Mouse (Mus musculus): ENCODE data around the gene Prkrip1.
"Not testable (repeated sequence)": the region's sequence is repeated elsewhere in the genome, so short reads cannot be mapped to it uniquely, and the experiment has no call there.

Prkrip1 gene

GRCm38 (mm10) chr5:136165246-136165645 lies 33.5 kb downstream of the Prkrip1 start:
- no peak for DNase-seq (ENCODE audit: low read depth in 2 of 2, low spot score in 2 of 2)

- no peak for DNase-seq (ENCODE audit: low read depth in 2 of 2, low spot score in 2 of 2)
Observed at GRCm38 (mm10) chr5:136163807-136164474, 34.8 kb downstream of the Prkrip1 start.

DNA sequence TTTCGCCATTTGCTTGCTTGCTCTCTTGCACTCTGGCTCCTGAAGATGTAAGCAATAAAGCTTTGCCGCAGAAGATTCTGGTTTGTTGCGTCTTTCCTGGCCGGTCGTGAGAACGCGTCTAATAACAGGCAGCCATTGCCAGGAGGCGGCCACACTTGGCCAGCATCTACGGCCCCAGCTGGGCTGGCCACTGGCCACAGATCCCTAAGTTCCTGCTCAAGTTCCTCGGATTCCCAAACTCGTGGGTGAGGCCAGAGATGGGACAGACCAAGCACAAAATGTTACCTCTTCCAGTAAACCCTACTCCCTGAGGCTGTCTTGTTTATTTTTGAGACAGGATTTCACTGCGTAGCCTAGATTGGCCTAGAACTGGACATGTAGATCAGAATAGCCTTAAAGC lies 38.7 kb downstream of the Prkrip1 start:
- DNase-seq (ENCODE audit: low read depth in 2 of 2, low spot score in 2 of 2), result not testable (repeated sequence)

- DNase-seq (ENCODE audit: low read depth in 2 of 2, low spot score in 2 of 2), result peak in 1 of 2 experiments; percentile 46
Observed at GRCm38 (mm10) chr5:136155399-136155798, 43.4 kb downstream of the Prkrip1 start.

DNA sequence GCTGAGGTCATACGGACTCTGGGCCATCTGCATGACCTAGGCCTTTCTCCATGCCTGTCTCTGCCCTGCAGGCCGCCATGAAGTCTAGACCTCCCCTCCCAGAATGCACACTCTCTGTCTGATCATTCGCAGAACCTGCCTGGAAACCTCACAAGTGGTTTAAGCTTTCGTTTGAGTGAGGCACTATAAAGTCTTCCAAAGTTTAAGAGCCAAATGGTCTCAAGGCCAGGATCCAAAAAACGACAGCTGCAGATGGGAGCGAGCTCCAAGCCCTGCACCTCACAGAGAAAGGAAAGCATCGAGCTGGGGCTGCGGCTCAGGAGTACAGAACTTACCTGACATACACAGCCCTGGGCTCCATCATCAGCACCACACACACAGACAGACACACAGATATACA lies 46.4 kb downstream of the Prkrip1 start:
- DNase-seq (ENCODE audit: low read depth in 2 of 2, low spot score in 2 of 2), result no peak

- peak in 1 of 2 experiments; percentile 58 for DNase-seq (ENCODE audit: low read depth in 2 of 2, low spot score in 2 of 2)
Observed at GRCm38 (mm10) chr5:136149134-136149576, 49.6 kb downstream of the Prkrip1 start.

DNA sequence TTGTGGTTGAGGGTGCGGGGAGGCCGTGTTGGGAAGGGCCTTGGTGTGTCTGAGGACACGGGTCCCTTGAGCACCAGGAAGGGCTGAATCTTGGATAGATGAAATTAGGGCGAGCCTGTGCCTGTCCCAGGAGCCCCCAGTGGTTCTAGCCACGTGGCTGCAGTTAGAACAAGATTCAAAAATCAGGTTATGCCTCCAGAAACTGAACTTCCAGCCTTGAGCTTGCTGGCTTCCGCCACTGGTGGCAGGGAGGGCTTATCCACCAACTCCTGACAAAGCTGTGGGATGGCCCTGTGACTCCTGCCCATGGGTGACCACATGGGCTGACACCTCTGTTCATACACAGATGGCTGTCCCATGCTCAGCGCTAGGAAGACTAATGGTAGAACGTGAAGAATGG lies 51.1 kb downstream of the Prkrip1 start:
- DNase-seq (ENCODE audit: low read depth in 2 of 2, low spot score in 2 of 2), result no peak

DNA sequence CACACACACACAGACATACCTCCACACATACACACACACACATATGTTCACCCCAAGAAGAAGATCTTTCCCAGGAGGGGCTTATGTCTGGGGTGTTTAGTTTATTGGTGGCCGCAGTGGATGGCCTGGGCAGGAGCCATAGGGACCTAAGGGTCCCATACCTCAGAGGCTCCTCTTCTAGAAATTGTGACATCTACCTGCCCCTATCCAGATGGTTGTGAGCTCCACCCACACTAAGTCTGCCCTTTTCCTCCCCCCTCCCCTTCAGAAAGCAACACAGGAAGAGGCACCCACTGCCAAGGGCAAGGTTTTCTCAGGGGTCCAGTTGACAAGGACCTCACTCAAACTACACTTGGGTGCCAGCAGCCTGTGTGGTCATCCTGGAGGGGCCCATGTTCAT lies 51.8 kb downstream of the Prkrip1 start:
- peak; percentile 67 to 74 for DNase-seq (ENCODE audit: low read depth in 2 of 2, low spot score in 2 of 2)

DNA sequence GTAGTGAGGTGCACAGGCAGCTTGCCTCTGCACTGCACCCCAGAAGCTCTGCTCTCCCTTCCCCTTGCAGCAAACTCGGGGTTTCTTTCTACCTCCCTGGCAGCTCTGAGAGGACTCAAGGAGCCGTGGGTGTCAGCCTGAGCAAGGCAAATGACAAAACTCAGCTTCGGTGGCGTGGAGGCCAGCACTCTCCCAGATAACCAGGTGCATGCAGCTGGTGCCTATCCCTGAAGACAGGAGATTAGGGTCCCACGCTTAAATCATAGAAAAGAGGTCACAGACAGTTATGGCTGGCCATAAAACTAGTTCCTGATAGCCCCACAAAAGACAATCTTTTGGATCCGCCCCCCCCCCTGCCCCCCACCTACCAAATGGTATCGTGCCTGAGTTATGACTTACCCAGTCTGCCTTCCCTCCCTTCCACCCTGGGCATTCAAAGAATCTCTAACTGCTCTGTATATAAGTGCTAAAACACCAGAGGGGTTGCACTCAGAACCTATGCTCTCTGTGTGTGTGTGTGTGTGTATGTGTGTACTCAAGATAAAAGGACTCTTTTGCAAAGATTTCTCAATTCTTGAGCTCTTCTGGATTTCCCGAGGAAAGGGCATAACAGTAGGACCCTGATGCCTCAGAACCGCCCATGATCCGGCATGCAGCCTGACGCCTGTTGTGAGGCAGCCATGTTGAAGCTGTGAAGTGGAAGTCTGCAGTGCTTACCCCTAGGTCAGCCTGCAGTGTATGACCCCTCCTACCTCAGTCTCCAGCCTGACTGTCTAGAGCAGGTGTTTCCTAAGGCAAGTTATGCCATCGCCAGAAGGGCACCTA lies 53.9 kb downstream of the Prkrip1 start:
- DNase-seq (ENCODE audit: low read depth in 2 of 2, low spot score in 2 of 2), result no peak

GRCm38 (mm10) chr5:136143161-136143755 lies 55.5 kb downstream of the Prkrip1 start:
- peak in 1 of 2 experiments; percentile 42 for DNase-seq (ENCODE audit: low read depth in 2 of 2, low spot score in 2 of 2)

DNA sequence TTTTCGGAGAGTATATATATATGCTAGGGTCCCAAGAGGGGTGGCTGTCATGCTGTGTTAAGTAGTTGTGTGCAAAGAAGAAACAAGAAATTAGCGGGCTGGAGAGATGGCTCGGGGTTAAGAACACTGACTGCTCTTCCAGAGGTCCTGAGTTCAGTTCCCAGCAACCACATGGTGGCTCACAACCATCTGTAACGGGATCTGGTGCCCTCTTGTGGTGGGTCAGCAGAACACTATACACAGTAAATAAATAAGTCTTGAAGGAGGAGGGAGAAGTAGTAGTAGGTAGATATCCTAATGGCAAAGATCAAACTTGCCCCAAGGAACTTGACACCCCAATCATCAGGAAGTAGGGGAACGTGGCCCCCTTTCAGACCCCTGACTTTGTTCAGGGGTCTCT lies 56.0 kb downstream of the Prkrip1 start:
- no peak for DNase-seq (ENCODE audit: low read depth in 2 of 2, low spot score in 2 of 2)

- no peak for DNase-seq (ENCODE audit: low read depth in 2 of 2, low spot score in 2 of 2)
Observed at GRCm38 (mm10) chr5:136140057-136140482, 58.7 kb downstream of the Prkrip1 start.

DNA sequence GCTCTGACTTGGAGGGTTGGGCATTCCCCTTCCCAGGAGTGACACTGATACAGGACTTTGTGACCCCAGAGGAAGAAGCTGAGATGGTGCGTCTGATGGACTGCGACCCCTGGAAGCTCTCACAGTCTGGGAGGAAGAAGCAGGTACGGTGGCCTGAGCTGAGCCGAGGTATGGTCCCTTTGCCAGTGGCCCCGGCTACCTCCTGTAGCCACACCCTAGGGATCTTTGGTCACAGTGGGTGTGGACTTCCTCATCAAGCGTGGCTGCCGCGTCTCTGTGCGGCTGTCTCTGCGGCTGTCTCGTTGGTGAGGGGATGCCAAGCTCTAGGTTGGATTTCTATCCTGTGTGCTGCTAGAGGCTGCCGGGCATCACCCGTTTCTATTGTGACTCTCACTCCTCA lies 59.4 kb downstream of the Prkrip1 start:
- DNase-seq (ENCODE audit: low read depth in 2 of 2, low spot score in 2 of 2), result no peak

DNA sequence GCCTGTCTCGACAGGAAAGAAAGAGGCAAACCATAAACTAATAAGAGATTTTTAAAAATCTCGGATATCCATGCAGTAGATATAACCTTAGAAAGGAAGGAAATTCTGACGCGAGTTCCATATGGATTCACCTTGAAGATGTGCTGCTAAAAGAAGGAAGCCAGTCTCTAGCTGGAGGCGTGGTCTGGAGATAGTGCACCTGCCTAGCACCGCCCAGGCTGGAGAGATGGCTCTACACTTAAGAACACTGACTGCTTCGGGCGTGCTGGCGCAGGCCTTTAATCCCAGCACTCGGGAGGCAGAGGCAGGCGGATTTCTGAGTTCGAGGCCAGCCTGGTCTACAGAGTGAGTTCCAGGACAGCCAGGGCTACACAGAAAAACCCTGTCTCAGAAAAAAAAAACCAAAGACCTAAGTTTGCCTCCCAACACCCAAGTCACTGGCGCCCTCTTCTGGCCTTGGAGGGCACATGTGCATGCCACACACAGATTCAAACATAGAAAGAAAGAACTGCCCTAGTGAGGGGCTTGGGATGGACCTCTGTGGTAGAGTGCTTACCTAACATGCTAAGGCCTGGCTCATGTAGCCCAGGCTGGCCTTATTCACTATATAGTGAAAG lies 61.0 kb downstream of the Prkrip1 start:
- DNase-seq (ENCODE audit: low read depth in 2 of 2, low spot score in 2 of 2), result peak; percentile 64 to 76

GRCm38 (mm10) chr5:136136292-136136990 lies 62.3 kb downstream of the Prkrip1 start:
- DNase-seq (ENCODE audit: low read depth in 2 of 2, low spot score in 2 of 2), result no peak

DNA sequence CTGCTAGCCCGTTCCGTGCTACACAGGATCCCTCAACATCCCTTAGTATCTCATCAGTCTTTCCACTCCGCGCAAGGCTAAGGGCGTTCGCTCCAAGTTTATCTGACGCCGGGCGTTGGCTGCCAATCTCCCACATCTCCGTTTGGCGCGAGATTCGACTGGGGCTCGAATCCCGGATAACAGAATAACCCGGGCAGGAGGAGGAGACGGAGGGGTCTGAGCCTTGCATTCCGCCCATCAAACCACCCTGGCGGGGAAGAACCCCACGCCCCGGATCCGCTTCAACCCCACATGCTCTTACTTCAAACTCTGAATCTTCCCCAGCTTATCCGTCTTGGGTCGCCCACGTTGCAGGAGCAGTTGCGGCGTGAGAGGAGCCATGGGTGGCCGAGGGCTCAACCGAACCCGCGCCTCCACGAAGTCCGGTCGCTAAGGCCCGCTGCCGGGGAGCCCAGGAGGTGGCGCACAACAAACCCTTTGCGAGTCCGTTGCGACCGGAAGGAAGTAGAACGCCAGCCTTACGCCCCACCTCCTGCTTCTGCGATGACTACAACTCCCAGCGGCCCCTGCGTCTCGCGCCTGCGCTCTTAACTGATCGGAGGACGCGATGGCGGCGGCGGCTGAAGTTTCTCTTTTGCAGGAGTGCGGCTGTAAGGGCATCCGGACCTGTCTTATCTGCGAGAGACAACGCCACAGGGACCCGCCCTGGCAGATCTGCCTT lies 63.0 kb downstream of the Prkrip1 start, which contains the start of the genes Lrwd1 and Alkbh4:
Gene Lrwd1, minus strand, starts transcription at position 504 of the 721 bp plus-strand sequence.
Gene Alkbh4, plus strand, starts transcription at position 576 of the 721 bp plus-strand sequence.
- peak; percentile 95 to 96 for DNase-seq (ENCODE audit: low read depth in 2 of 2, low spot score in 2 of 2)

Data from CD8-positive naive resting alpha-beta T cell, adult 2 months (primary cell).